Mouse (Mus musculus) cerebellum, postnatal 10 days (tissue): ENCODE data around the gene Plac1.

Source experiments
- DNase-seq, 2 experiments: peaks; one replicate each; pipeline ENCODE4 v3.0.0; 2021; ENCODE audit warnings: mixed read lengths in 2 of 2

Plac1 gene

GRCm38 (mm10) chrX:53197681-53198080 is 42.2 kb downstream of the Plac1 start:
- no peak for DNase-seq

- DNase-seq, result no peak
These were observed 43.5 kb downstream of the Plac1 start for GRCm38 (mm10) chrX:53196392-53196791.

DNA sequence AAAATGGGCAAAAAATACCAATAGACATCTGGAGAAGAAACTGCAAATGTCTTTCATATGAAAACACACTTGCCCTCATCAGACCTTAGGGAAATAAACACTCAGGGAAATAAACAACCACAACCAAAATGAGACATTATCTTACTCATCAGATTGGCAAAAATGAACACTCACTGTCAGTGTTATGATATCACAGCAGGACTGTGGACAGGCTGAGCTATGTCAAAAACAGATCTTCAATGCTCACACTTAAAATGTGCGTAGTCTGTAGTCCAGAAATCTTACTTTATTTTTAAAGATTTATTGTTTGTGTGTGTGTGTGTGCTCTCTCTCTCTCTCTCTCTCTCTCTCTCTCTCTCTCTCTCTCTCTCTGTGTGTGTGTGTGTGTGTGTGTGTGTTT is 51.2 kb downstream of the Plac1 start:
- DNase-seq, result no peak

DNA sequence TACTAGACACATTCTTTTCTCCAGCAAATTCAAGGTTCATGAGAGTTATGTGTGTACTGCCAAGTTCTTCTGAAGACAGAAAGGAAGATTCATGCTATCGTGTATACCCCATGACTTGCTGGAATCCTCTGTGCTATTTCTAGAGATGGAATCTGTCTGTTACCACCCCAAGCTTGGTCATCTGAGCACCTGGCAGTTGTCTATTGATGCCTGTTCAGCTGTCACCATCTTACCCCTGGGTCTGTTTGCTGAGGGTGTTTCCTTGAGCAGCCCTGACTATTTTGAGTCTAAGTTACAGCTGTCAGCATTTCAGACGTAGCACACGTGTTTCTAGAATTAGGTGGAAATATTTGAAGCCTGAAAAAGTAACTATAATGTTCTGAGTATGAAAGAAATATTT is 60.1 kb downstream of the Plac1 start:
- DNase-seq, result no peak

DNA sequence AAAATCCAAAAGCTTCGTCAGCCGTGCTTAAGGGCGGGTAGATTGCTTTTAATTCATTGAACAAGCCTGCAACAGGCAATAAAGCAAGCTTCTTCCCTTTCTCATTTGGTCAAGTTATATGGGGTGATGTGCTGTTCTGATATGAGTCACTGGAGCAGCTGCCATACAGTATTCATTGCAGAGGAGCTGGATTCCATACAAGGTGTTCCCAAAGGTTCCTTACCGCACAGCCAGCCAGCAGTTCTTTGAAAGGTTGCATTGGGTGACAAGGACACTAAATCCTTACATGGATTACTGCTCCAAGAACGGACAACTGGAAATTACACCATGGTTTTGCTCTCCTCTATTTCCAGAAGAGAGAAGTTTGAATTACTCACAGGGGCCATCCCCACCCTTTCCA is 63.6 kb downstream of the Plac1 start:
- no peak for DNase-seq

- no peak for DNase-seq
These were observed 71.3 kb downstream of the Plac1 start for GRCm38 (mm10) chrX:53168623-53169022.

- peak in 1 of 2 experiments; percentile 3 for DNase-seq
These were observed 72.9 kb downstream of the Plac1 start for GRCm38 (mm10) chrX:53166901-53167525.

- peak in 1 of 2 experiments; percentile 2 for DNase-seq
These were observed 73.5 kb downstream of the Plac1 start for GRCm38 (mm10) chrX:53166251-53166900.

DNA sequence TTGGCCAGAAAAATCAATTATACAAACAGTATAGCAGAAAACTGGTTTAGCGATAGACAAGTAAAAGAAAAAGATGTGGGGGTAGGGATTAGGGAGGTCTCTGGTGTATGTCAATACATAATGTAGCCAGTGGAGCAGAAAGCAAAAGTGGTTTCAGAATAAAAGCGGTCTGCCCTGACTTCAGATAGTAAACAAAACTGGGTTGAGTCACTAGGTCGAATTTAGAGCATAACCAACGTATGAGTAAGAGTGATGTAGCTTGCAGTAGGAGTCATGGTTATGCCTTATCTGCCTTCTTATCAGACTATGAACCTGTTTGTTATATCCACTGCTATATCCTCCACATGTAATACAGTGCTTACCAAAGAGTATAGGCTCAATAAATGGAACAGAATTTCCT is 77.3 kb downstream of the Plac1 start:
- no peak for DNase-seq

GRCm38 (mm10) chrX:53161583-53161982 is 78.3 kb downstream of the Plac1 start:
- DNase-seq, result no peak

- DNase-seq, result peak in 1 of 2 experiments; percentile 18
These were observed 78.8 kb downstream of the Plac1 start for GRCm38 (mm10) chrX:53161115-53161514.

GRCm38 (mm10) chrX:53148039-53148438 is 91.9 kb downstream of the Plac1 start:
- no peak for DNase-seq

DNA sequence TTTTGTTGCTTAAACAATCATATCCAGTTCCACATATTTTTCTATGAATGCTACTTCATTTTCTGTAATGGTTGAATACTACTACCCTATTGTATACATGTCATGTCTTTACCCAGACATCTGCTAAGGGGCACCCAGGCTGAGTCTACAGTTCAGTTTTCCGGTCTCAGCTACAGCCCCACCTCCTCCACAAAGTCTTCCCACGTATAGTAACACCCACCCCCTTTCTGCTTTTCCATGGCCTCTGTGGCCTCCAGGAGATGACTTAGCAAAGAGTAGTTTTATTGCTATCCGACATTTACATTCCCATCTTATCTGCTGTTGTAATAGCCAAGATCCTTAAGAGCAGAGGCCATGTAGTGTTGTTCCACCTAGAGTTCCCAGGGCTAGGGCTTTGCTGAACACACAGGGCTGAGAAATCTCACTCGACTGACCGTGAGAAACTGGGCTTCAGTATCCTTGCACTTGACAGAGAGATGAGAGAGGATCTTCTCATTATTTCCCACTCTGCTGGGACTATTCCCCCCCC is 93.5 kb downstream of the Plac1 start:
- no peak for DNase-seq

DNA sequence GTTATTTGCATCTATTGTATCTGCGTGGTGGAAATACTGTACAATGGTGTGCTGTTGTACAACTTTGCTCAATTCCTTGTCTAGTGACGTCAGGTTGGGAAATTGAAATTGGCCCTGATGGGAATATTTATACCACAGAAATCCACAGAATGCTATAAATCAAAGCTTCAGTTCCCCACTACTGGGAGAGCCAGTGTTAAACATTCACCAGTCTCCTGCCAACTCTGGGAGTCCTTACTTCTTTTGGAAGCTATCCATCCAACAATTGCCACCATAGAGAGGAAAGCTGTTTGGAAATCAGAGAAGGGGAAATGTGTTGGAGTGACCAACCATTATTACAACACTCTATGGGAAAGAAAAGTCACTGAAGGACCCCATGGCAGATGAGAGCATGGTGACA is 100.3 kb downstream of the Plac1 start:
- no peak for DNase-seq

DNA sequence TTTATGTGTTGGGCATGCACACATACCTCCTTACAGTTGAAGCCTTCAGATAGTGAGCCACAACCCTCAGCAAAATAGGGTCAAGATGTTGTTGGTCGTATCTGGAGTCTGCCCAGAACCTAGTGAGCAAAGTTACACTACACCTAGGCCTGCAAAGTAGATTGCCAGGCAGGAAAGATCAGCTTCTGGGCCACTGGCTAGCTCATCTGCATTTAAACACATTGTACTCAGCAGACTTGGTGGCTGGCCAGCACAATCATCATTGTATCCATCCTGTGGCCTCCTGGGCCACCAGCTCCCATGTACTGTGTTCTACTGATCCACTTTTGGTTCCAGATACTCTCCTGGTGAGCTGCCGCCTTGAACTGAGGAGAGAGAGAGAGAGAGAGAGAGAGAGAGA is 102.8 kb downstream of the Plac1 start:
- DNase-seq, result peak in 1 of 2 experiments; percentile 5

DNA sequence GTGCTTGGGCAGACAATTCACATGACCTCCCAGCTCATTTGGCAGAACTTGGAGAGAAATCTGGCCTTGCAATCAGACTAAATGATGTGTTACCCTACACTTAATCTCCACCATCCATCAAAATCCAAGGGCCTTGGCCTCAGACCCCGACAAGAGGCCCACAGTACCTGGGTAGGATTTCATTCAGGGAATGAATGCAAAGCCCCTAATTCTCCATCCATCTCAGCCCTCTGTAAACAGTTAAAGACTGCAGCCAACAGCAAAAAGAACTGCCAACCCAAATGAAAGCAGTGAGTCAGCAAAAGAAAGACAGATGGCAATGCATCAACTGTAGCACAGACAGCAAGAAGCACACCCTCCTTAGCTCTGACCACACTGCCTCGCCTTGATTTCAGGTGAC is 110.4 kb downstream of the Plac1 start:
- peak in 1 of 2 experiments; percentile 7 for DNase-seq

- peak in 1 of 2 experiments; percentile 5 for DNase-seq
These were observed 113.3 kb downstream of the Plac1 start for GRCm38 (mm10) chrX:53126492-53127033.

- no peak for DNase-seq
These were observed 114.0 kb downstream of the Plac1 start for GRCm38 (mm10) chrX:53125838-53126467.

GRCm38 (mm10) chrX:53123562-53123961 is 116.3 kb downstream of the Plac1 start:
- DNase-seq, result no peak

- peak in 1 of 2 experiments; percentile 8 for DNase-seq
These were observed 121.3 kb downstream of the Plac1 start for GRCm38 (mm10) chrX:53118631-53119030.

GRCm38 (mm10) chrX:53118019-53118418 is 121.9 kb downstream of the Plac1 start:
- no peak for DNase-seq

- DNase-seq, result no peak
These were observed 124.9 kb downstream of the Plac1 start for GRCm38 (mm10) chrX:53114994-53115393.

GRCm38 (mm10) chrX:53110142-53110541 is 129.8 kb downstream of the Plac1 start:
- no peak for DNase-seq

GRCm38 (mm10) chrX:53107127-53107526 is 132.8 kb downstream of the Plac1 start:
- DNase-seq, result no peak
